Mouse (Mus musculus): ENCODE results near the gene Mnat1.

Mnat1 gene

GRCm38 (mm10) chr12:73231552-73231951 is 108.0 kb downstream of the Mnat1 start:
- no peak for DNase-seq (ENCODE audit: low spot score in 2 of 2)

- DNase-seq (ENCODE audit: low spot score in 2 of 2) = no peak
These were observed 109.1 kb downstream of the Mnat1 start for GRCm38 (mm10) chr12:73232586-73232985.

GRCm38 (mm10) chr12:73241960-73242359 is 118.4 kb downstream of the Mnat1 start:
- DNase-seq (ENCODE audit: low spot score in 2 of 2) = peak; percentile 16 to 26

- no peak for DNase-seq (ENCODE audit: low spot score in 2 of 2)
These were observed 122.2 kb downstream of the Mnat1 start for GRCm38 (mm10) chr12:73245687-73246086.

- DNase-seq (ENCODE audit: low spot score in 2 of 2) = no peak
These were observed 131.5 kb downstream of the Mnat1 start for GRCm38 (mm10) chr12:73255006-73255405.

- DNase-seq (ENCODE audit: low spot score in 2 of 2) = no peak
These were observed 135.8 kb downstream of the Mnat1 start for GRCm38 (mm10) chr12:73259269-73259668.

- DNase-seq (ENCODE audit: low spot score in 2 of 2) = no peak
These were observed 136.8 kb downstream of the Mnat1 start for GRCm38 (mm10) chr12:73260339-73260738.

GRCm38 (mm10) chr12:73265381-73265978 is 142.0 kb downstream of the Mnat1 start:
- DNase-seq (ENCODE audit: low spot score in 2 of 2) = no peak

- DNase-seq (ENCODE audit: low spot score in 2 of 2) = no peak
These were observed 143.1 kb downstream of the Mnat1 start for GRCm38 (mm10) chr12:73266597-73266996.

GRCm38 (mm10) chr12:73268497-73268896 is 145.0 kb downstream of the Mnat1 start:
- no peak for DNase-seq (ENCODE audit: low spot score in 2 of 2)

GRCm38 (mm10) chr12:73269531-73269930 is 146.0 kb downstream of the Mnat1 start:
- DNase-seq (ENCODE audit: low spot score in 2 of 2) = no peak

GRCm38 (mm10) chr12:73269933-73270332 is 146.4 kb downstream of the Mnat1 start:
- DNase-seq (ENCODE audit: low spot score in 2 of 2) = no peak

GRCm38 (mm10) chr12:73274921-73275320 is 151.4 kb downstream of the Mnat1 start:
- DNase-seq (ENCODE audit: low spot score in 2 of 2) = no peak

- peak; percentile 86 to 89 for DNase-seq (ENCODE audit: low spot score in 2 of 2)
These were observed 163.0 kb downstream of the Mnat1 start, which contains the start of the genes Trmt5 and Slc38a6 for GRCm38 (mm10) chr12:73286287-73287092. Gene Trmt5, minus strand, starts transcription at chr12:73286710. Gene Slc38a6, plus strand, starts transcription at chr12:73286779.

- DNase-seq (ENCODE audit: low spot score in 2 of 2) = no peak
These were observed 164.1 kb downstream of the Mnat1 start for GRCm38 (mm10) chr12:73287609-73288008.

- DNase-seq (ENCODE audit: low spot score in 2 of 2) = no peak
These were observed 165.1 kb downstream of the Mnat1 start for GRCm38 (mm10) chr12:73288626-73289025.

- no peak for DNase-seq (ENCODE audit: low spot score in 2 of 2)
These were observed 171.4 kb downstream of the Mnat1 start for GRCm38 (mm10) chr12:73294884-73295283.

GRCm38 (mm10) chr12:73295505-73296140 is 172.1 kb downstream of the Mnat1 start:
- no peak for DNase-seq (ENCODE audit: low spot score in 2 of 2)

- no peak for DNase-seq (ENCODE audit: low spot score in 2 of 2)
These were observed 175.1 kb downstream of the Mnat1 start for GRCm38 (mm10) chr12:73298621-73299020.

GRCm38 (mm10) chr12:73300531-73300930 is 177.0 kb downstream of the Mnat1 start:
- DNase-seq (ENCODE audit: low spot score in 2 of 2) = no peak

GRCm38 (mm10) chr12:73304636-73305035 is 181.1 kb downstream of the Mnat1 start:
- DNase-seq (ENCODE audit: low spot score in 2 of 2) = no peak

GRCm38 (mm10) chr12:73307750-73308149 is 184.2 kb downstream of the Mnat1 start:
- no peak for DNase-seq (ENCODE audit: low spot score in 2 of 2)

- no peak for DNase-seq (ENCODE audit: low spot score in 2 of 2)
These were observed 185.2 kb downstream of the Mnat1 start for GRCm38 (mm10) chr12:73308711-73309110.

All from frontal cortex, postnatal 25 days (tissue).